Mouse (Mus musculus): ENCODE data around the gene Mcrip2.

The Mcrip2 gene

DNA sequence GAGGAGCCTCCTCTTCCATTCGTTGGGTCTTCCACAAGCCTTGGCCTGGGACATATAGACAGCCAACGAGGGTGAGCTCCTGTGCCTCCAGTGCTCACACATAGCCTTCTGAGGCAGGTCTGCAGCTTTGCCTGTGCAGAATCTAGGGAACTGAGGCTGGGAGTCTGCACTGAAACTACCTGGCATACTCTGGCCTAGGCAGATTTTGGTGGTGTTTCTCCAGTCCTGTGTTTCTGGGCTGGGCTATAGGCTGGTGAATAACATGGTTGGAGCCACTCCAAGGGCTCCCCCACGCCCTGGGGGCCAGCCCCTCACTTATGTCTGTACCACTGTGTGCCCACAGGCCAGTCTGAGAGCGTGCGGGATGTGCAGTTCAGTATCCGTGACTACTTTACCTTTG lies 43.3 kb downstream of the Mcrip2 start:
- in situ Hi-C loops (cut with MboI; ENCODE audit: unreplicated experiment in 2 of 2) = no loop called here

DNA sequence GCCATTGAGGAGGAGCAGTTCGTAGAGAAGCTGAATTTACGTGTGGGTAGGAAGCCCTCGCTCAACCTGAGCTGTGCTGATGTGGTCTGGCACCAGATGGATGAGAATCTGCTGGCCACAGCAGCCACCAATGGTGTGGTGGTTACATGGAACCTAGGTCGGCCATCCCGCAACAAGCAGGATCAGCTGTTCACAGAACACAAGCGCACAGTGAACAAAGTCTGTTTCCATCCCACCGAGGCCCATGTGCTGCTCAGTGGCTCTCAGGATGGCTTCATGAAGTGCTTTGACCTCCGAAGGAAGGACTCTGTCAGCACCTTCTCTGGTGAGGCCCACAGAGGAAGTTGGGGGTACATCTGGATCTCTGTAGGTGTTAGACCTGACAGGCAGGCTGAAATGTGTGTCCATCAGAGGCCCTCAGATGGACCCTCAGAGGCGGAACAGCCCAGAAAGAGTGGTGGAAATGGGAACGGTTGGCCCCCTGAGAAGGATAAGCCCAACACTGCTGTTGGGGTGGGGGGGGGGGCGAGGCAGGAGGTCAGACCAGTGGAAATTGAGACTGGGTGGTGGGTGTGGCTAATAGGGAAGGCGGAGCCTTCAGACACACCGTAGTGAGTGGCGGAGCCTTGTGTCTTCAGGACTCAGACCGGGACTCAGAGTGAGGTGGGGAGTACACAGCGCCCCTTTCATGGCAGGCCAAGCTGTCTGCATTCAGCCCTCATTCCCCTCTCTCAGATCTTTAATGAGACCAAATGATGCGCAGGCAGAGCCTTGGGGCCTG lies 44.0 kb downstream of the Mcrip2 start:
- in situ Hi-C loops (cut with MboI; ENCODE audit: unreplicated experiment in 2 of 2) = no loop called here

DNA sequence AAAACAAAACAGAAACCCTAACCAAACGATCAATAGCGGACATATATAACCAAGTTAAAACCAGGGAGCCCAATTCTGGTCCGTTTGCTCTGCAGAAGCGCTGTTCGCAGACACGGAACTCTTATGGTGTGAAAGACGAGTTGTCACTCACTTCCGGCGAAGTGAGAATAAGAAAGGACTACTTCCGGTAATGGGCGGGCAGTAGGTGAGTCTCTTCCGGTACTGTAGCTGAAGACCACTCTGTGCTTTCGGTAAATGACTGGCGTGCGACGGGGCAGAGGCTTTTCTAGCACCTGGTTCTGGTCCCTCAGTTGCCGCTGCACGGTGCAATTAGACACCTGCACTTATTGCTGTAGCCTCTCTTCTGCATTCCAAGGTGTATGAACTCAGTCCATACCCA lies 45.1 kb downstream of the Mcrip2 start, which contains the start of gene Wdr24:
TSS of gene Wdr24 (plus strand) at position 176 of the 400 bp plus-strand sequence.
- in situ Hi-C loops (cut with MboI; ENCODE audit: unreplicated experiment in 2 of 2) = no loop called here

DNA sequence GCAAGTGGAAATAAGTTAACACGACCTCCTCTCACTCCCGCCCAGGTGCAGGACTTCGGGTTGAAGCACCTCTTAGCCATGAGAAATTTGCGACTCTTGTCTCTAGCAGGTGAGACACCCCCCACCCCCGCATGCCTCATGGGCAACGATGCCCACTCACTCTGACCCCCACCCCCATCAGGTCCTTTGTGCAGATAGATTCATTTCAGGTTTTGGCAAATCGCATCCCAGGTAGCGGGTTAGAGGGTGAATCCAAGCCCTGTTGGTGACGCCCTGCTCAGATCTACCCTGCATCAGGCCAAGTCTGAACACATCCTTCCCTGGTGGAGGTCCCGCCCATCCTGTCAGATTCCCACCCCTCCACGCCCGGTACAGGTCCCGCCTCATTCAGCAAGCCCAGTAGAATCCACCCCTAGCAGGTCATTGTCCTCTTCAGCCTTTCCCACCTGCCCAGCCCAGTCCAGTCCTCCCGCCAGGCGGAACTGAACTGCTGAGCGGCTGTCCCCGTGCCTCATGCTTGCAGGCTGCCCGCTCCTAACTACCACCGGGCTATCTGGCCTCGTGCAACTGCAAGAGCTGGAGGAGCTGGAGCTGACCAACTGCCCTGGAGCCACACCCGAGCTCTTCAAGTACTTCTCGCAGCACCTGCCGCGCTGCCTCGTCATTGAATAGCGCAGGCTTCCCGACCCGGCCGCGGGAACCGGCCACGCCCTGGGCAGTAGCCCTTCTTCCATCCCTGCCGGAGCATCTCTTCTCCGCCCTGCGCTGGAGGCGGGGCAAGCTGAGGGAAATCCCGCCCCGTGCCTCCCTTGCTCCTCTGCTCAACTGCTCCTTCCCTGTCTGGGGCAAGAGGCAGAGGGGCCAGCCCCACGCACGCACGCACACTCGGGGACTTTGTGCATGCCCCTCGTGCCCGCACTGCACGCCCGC lies 49.4 kb downstream of the Mcrip2 start:
- in situ Hi-C loops (cut with MboI; ENCODE audit: unreplicated experiment in 2 of 2) = loop anchor here in 1 of 2 experiments (10.0 kb wide), 1 partner anchor 424 kb away; no protein-coding TSS in a partner anchor

DNA sequence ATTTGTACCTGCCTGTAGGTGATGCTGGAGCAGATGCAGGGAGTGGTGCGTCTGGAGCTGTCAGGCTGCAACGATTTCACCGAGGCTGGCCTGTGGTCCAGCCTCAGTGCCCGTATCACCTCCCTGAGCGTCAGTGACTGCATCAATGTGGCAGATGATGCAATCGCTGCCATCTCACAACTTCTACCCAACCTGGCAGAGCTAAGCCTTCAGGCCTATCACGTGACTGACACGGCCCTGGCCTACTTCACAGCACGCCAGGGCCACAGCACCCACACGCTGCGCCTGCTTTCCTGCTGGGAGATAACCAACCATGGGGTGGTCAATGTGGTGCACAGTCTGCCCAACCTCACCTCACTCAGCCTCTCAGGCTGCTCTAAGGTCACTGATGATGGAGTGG lies 50.9 kb downstream of the Mcrip2 start:
- in situ Hi-C loops (cut with MboI; ENCODE audit: unreplicated experiment in 2 of 2) = loop anchor here in 1 of 2 experiments (10.0 kb wide), 1 partner anchor 423 kb away; no protein-coding TSS in a partner anchor

Measured in v-Abl transformed pro-B cells (cell line).